Mouse (Mus musculus): ENCODE data around the gene Shisa3. TPM values are rescaled to one million over a fixed set of nuclear protein-coding genes. Genes with fewer than 3 reads are reported as not detected.

Shisa3 gene
- total RNA-seq (2014; fragmentation: Nextera tagmentation) (not detected in 2 replicates), total RNA-seq (2017) (0.05 and 0.12 TPM in 2 replicates), polyA plus RNA-seq (2012) (not detected in 2 replicates)

DNA sequence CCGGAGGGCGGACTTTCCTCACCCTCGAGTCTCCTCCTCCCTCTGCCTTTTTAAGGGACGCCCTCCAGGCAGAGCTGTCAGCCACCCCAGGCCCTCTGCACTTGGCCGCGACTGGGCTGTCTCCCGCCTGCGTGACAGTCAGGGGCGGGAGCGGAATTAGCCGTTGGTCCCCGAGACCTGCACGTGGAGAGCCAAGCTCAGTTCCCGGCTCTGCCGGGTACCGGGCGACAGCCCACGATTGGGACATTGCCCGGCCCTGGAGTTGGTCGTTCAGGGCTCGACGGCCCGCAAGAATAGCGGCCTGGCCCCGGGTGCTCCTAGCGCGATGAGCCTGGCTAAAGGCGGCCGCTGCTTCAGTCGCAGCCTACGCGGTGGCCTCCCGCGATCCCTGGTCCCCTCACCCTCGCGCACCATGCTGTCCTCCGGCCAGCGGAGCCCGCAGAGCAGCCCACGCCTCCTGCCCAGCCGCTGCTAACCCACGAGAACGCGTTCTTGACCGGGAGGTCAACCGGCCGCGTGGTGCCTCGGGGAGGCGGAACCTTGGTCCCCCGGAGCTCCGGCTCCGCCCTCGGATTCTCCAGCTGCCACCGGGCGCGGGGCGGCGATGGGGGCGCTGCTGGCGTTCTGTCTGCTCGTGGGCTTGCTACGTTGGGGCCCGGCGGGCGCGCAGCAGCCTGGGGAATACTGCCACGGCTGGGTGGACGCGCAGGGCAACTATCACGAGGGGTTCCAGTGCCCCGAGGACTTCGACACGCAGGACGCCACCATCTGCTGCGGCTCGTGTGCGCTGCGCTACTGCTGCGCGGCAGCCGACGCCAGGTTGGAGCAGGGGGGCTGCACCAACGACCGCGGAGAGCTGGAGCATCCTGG lies at the start of gene Shisa3:
TSS of gene Shisa3 (plus strand) at position 79 of the 870 bp plus-strand sequence.
- Histone ChIP-seq H3K4me1 (ENCODE audit: insufficient read depth, low read depth, low read length) (no peaks in the 10 kb centered on the region), H3K36me3 (replicated peaks) (no peaks in the 10 kb centered on the region), H3K27me3 (ENCODE audit: insufficient read depth, low read length) (peaks cover 22% of the 10 kb centered on the region; the same call in 1 of the 2 replicates), H3K4me3 (ENCODE audit: low read depth, low read length) (peak within 1 kb of the TSS; percentile 9; the same call in 1 of the 2 replicates), H3K9me3 (replicated peaks) (peaks cover 16% of the 10 kb centered on the region)
- TF ChIP-seq GATA2 (IDR thresholded peaks at IDR 0.05; ENCODE audit: borderline replicate concordance, low read depth, low read length) (no peak), CTCF (IDR thresholded peaks at IDR 0.05; ENCODE audit: low read depth, low read length) (no peak), GATA1 (IDR thresholded peaks at IDR 0.05; ENCODE audit: borderline replicate concordance, low read length) (no peak), POLR2AphosphoS5 (IDR thresholded peaks at IDR 0.05; ENCODE audit: insufficient replicate concordance, low read depth, low read length) (no peak), TAL1 (conservative IDR thresholded peaks at IDR 0.05; ENCODE audit: low read depth, low read length) (no peak)
- DNase-seq (ENCODE audit: low spot score) (no peak), ATAC-seq (ENCODE audit: extremely low read depth, insufficient number of reproducible peaks, low FRiP score, poor library complexity, severe bottlenecking) (no peak)

- DNase-seq (ENCODE audit: low spot score) (no peak), ATAC-seq (ENCODE audit: extremely low read depth, insufficient number of reproducible peaks, low FRiP score, poor library complexity, severe bottlenecking) (no peak)
- H3K27me3 ChIP-seq (ENCODE audit: insufficient read depth, low read length) = no peaks in the 10 kb centered on the region
- no peak overlapping the region for H3K4me3 ChIP-seq (ENCODE audit: low read depth, low read length)
- no peaks in the 10 kb centered on the region for H3K4me1 ChIP-seq (ENCODE audit: insufficient read depth, low read depth, low read length)
- TF ChIP-seq GATA1 (IDR thresholded peaks at IDR 0.05; ENCODE audit: borderline replicate concordance, low read length) = no peak
- TF ChIP-seq TAL1 (conservative IDR thresholded peaks at IDR 0.05; ENCODE audit: low read depth, low read length) = no peak
- TF ChIP-seq POLR2AphosphoS5 (IDR thresholded peaks at IDR 0.05; ENCODE audit: insufficient replicate concordance, low read depth, low read length) = no peak
- no peak for TF ChIP-seq CTCF (IDR thresholded peaks at IDR 0.05; ENCODE audit: low read depth, low read length)
- no peak for TF ChIP-seq GATA2 (IDR thresholded peaks at IDR 0.05; ENCODE audit: borderline replicate concordance, low read depth, low read length)
- H3K9me3 ChIP-seq (replicated peaks) = no peaks in the 10 kb centered on the region
- H3K36me3 ChIP-seq (replicated peaks) = no peaks in the 10 kb centered on the region
Observed at GRCm38 (mm10) chr5:67558644-67559043, 49.0 kb upstream of the Shisa3 start.

DNA sequence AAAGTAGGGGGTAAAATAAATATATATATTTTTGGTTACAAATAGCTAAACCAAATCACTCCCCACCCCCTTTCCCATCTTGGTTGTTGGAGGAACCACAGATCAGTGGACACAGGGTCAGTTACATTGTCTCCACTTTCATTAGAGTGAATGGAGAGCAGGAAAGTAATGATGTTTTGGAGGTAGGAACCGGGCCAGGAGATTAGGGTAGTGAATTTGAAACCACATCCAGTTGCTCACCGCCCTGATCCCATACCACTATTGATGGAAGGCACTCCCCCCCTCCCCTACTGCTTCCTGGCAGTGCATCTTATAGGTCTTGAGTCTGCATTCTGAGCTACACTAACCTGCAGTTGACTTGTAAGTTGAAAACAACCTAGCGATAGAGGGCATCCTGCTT lies 48.6 kb upstream of the Shisa3 start:
- Histone ChIP-seq H3K27me3 (ENCODE audit: insufficient read depth, low read length) (no peaks in the 10 kb centered on the region), H3K9me3 (replicated peaks) (no peaks in the 10 kb centered on the region), H3K36me3 (replicated peaks) (no peaks in the 10 kb centered on the region), H3K4me1 (ENCODE audit: insufficient read depth, low read depth, low read length) (no peaks in the 10 kb centered on the region), H3K4me3 (ENCODE audit: low read depth, low read length) (no peak overlapping the region)
- no peak for TF ChIP-seq CTCF (IDR thresholded peaks at IDR 0.05; ENCODE audit: low read depth, low read length)
- no peak for TF ChIP-seq GATA2 (IDR thresholded peaks at IDR 0.05; ENCODE audit: borderline replicate concordance, low read depth, low read length)
- TF ChIP-seq TAL1 (conservative IDR thresholded peaks at IDR 0.05; ENCODE audit: low read depth, low read length) = no peak
- no peak for TF ChIP-seq GATA1 (IDR thresholded peaks at IDR 0.05; ENCODE audit: borderline replicate concordance, low read length)
- no peak for TF ChIP-seq POLR2AphosphoS5 (IDR thresholded peaks at IDR 0.05; ENCODE audit: insufficient replicate concordance, low read depth, low read length)
- DNase-seq (ENCODE audit: low spot score) (no peak), ATAC-seq (ENCODE audit: extremely low read depth, insufficient number of reproducible peaks, low FRiP score, poor library complexity, severe bottlenecking) (no peak)

DNA sequence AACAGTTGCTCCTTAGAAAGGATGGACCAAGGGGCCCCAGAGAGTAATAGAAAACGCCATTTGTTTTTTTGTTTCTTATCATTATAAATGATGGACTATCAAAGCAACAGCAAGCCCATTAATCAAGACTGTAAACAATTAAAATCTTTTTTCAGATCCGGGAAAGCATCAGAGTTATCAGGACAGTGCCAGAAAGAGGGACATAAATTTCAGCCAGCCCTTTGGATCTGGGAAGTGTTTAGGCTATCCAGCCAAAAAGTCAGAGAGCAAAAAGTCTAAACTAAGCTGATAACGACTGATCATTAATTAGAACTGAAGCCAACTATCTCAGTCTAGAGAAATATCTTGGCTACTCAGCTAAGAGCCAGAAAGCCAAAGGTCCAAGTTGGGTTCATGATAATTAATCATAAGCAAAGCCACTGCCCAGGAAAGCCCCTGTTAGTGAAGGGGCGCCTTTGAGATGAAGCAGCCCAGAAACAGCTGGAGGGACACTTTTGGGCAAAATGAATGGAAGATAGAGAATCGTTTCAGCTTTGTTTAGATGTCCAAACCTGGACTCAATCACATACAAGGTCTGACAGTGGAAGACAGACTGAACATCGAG lies 35.0 kb upstream of the Shisa3 start:
- Histone ChIP-seq H3K9me3 (replicated peaks) (no peaks in the 10 kb centered on the region), H3K4me1 (ENCODE audit: insufficient read depth, low read depth, low read length) (no peaks in the 10 kb centered on the region), H3K36me3 (replicated peaks) (no peaks in the 10 kb centered on the region), H3K27me3 (ENCODE audit: insufficient read depth, low read length) (no peaks in the 10 kb centered on the region), H3K4me3 (ENCODE audit: low read depth, low read length) (no peak overlapping the region)
- DNase-seq (ENCODE audit: low spot score) = no peak
- no peak for ATAC-seq (ENCODE audit: extremely low read depth, insufficient number of reproducible peaks, low FRiP score, poor library complexity, severe bottlenecking)
- TF ChIP-seq GATA1 (IDR thresholded peaks at IDR 0.05; ENCODE audit: borderline replicate concordance, low read length) (no peak), GATA2 (IDR thresholded peaks at IDR 0.05; ENCODE audit: borderline replicate concordance, low read depth, low read length) (no peak), POLR2AphosphoS5 (IDR thresholded peaks at IDR 0.05; ENCODE audit: insufficient replicate concordance, low read depth, low read length) (no peak), CTCF (IDR thresholded peaks at IDR 0.05; ENCODE audit: low read depth, low read length) (no peak), TAL1 (conservative IDR thresholded peaks at IDR 0.05; ENCODE audit: low read depth, low read length) (no peak)

DNA sequence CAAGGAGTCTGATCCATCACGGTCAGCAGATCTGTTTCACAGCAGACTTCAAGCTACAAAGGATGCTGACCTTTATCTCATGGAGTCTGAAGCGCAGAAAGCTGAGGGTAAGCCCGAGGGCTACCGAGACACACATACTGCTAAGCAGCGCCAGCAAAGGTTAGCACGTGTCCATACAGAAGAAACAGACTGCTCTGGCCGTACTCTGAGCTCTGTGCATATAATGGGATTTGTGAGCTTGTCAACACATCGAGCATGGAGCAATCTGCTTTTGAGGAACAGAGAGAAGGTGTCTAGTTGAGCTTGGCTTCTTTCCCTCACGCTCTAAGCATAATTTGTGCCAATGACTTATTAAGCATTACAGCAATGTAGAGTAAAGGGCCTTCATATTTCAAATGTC lies 33.6 kb upstream of the Shisa3 start:
- Histone ChIP-seq H3K4me3 (ENCODE audit: low read depth, low read length) (no peak overlapping the region), H3K36me3 (replicated peaks) (no peaks in the 10 kb centered on the region), H3K9me3 (replicated peaks) (no peaks in the 10 kb centered on the region), H3K4me1 (ENCODE audit: insufficient read depth, low read depth, low read length) (no peaks in the 10 kb centered on the region), H3K27me3 (ENCODE audit: insufficient read depth, low read length) (no peaks in the 10 kb centered on the region)
- no peak for TF ChIP-seq TAL1 (conservative IDR thresholded peaks at IDR 0.05; ENCODE audit: low read depth, low read length)
- TF ChIP-seq GATA1 (IDR thresholded peaks at IDR 0.05; ENCODE audit: borderline replicate concordance, low read length) = no peak
- no peak for TF ChIP-seq CTCF (IDR thresholded peaks at IDR 0.05; ENCODE audit: low read depth, low read length)
- no peak for TF ChIP-seq POLR2AphosphoS5 (IDR thresholded peaks at IDR 0.05; ENCODE audit: insufficient replicate concordance, low read depth, low read length)
- TF ChIP-seq GATA2 (IDR thresholded peaks at IDR 0.05; ENCODE audit: borderline replicate concordance, low read depth, low read length) = no peak
- DNase-seq (ENCODE audit: low spot score) = no peak
- no peak for ATAC-seq (ENCODE audit: extremely low read depth, insufficient number of reproducible peaks, low FRiP score, poor library complexity, severe bottlenecking)

DNA sequence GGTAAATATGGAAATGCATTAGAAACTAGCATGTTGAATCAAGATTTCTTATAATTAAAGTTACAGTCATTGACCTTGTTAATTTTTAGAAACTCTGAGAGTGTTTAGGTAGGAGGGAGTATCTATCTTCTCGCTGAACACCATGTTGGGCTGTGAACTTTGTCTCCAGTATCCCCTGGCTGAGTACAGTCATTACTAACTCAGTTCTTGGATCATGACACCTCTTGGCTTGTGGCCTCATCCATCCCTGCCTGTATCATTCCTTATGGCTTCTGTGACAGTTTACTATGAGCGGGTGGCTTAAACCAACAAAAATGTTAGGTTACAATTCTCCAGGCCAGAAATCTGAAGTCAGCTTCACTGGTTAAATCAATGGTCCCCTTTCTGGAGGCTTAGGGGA lies 32.0 kb upstream of the Shisa3 start:
- TF ChIP-seq TAL1 (conservative IDR thresholded peaks at IDR 0.05; ENCODE audit: low read depth, low read length) (no peak), GATA2 (IDR thresholded peaks at IDR 0.05; ENCODE audit: borderline replicate concordance, low read depth, low read length) (no peak), CTCF (IDR thresholded peaks at IDR 0.05; ENCODE audit: low read depth, low read length) (no peak), POLR2AphosphoS5 (IDR thresholded peaks at IDR 0.05; ENCODE audit: insufficient replicate concordance, low read depth, low read length) (no peak), GATA1 (IDR thresholded peaks at IDR 0.05; ENCODE audit: borderline replicate concordance, low read length) (no peak)
- Histone ChIP-seq H3K9me3 (replicated peaks) (no peaks in the 10 kb centered on the region), H3K4me1 (ENCODE audit: insufficient read depth, low read depth, low read length) (no peaks in the 10 kb centered on the region), H3K27me3 (ENCODE audit: insufficient read depth, low read length) (no peaks in the 10 kb centered on the region), H3K4me3 (ENCODE audit: low read depth, low read length) (no peak overlapping the region), H3K36me3 (replicated peaks) (no peaks in the 10 kb centered on the region)
- DNase-seq (ENCODE audit: low spot score) (no peak), ATAC-seq (ENCODE audit: extremely low read depth, insufficient number of reproducible peaks, low FRiP score, poor library complexity, severe bottlenecking) (no peak)
